Mouse (Mus musculus): ENCODE data around the gene Dok5.
A peak's percentile ranks its signal among the peaks of the same experiment; 100 is the strongest.

Gene Dok5

DNA sequence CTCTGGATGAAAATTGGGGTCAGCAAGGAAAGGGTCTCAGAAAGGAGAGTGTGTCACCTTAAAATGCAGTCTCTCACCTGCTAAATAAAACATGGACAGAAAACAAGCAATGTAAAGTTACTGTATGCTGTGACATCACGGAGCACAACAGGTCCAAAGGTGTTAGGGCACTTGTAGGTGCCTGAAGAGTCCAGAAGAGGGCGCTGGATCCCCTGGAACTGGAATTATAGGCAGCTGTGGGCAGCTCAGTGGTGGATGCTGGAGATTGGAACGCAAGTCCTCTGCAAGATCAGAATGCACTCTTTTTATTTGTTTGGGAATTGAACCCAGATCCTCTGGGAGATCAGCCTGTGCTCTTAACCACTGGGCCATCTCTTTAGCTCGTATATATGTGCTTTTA is 129.0 kb downstream of the Dok5 start:
- DNase-seq (ENCODE audit: low read depth) = no peak

- no peak for DNase-seq (ENCODE audit: low read depth)
Observed at GRCm38 (mm10) chr2:170862799-170863198, 131.2 kb downstream of the Dok5 start.

DNA sequence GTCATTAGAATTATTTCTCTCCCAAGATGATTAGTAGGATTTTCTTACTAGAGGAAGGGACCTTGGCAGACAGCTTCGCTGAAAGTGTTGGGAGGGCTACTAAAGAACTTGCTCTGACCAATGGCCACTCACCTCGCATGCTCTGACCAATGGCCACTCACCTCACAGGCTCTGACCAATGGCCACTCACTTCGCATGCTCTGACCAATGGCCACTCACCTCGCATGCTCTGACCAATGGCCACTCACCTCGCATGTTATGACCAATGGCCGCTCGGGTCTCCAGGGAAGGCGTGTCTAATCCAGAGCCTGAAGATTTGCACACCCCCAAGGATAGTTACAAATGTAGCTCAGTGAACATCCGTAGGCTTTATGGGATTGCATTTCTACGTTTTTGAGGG is 131.6 kb downstream of the Dok5 start:
- no peak for DNase-seq (ENCODE audit: low read depth)

- DNase-seq (ENCODE audit: low read depth) = no peak
Observed at GRCm38 (mm10) chr2:170864043-170864442, 132.4 kb downstream of the Dok5 start.

DNA sequence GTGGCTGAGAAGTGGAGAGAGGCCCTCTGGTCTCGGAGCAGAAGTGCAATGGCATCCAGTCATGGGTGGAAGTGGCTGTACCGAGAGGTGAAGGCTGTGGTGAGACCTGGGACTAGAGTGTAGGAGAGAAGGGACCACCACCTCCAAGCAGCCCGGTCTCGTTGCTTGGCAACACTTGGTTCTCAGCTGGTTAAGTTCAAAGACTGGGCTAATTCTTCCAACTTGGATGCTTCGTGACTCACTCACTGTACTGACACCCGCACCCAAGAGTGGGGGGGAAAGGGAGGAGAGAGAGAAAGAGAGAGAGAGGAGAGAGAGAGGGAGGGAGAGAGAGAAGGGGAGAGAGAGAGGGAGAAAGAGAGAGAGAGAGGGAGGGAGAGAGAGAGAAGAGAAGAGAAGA is 133.2 kb downstream of the Dok5 start:
- no peak for DNase-seq (ENCODE audit: low read depth)

GRCm38 (mm10) chr2:170870566-170870965 is 139.0 kb downstream of the Dok5 start:
- no peak for DNase-seq (ENCODE audit: low read depth)

GRCm38 (mm10) chr2:170871469-170871868 is 139.9 kb downstream of the Dok5 start:
- DNase-seq (ENCODE audit: low read depth) = no peak

DNA sequence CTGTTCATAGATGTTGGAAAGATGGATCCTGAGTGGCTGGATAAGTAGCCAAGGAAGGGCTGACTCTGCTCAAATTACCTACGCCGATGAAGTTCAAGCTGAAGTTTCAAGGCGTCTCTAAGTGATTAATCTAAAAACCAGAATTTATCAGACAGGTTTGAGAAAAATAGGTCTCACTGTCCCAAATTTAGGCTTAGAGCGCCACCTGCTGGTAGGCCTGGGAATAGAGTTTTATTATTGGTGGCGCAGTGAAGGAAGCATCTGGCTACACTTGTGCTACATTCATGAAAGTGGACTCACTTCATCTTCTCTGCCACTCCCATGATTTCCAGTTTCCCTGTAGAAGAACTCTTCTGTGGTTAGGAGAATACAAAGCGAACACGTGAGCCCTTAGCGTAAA is 141.8 kb downstream of the Dok5 start:
- peak; percentile 83 for DNase-seq (ENCODE audit: low read depth)

GRCm38 (mm10) chr2:170877515-170877914 is 145.9 kb downstream of the Dok5 start:
- DNase-seq (ENCODE audit: low read depth) = peak; percentile 84

DNA sequence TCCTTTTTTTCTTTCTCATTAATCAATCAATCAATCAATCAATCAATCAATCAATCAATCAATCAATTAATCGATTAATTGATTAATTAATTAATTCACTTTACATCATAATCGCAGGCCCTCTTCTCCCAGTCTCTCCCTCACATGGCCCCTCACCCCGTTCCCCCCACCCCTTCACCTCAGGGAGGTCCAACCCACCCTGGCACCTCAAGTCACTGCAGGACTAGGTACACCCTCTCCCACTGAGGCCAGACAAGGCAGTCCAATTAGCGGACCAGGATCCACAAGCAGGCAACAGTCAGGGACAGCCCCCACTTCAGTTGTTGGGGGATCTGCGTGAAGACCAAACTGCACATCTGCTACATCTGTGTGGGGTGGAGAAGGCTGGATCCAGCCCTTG is 146.3 kb downstream of the Dok5 start:
- no peak for DNase-seq (ENCODE audit: low read depth)

DNA sequence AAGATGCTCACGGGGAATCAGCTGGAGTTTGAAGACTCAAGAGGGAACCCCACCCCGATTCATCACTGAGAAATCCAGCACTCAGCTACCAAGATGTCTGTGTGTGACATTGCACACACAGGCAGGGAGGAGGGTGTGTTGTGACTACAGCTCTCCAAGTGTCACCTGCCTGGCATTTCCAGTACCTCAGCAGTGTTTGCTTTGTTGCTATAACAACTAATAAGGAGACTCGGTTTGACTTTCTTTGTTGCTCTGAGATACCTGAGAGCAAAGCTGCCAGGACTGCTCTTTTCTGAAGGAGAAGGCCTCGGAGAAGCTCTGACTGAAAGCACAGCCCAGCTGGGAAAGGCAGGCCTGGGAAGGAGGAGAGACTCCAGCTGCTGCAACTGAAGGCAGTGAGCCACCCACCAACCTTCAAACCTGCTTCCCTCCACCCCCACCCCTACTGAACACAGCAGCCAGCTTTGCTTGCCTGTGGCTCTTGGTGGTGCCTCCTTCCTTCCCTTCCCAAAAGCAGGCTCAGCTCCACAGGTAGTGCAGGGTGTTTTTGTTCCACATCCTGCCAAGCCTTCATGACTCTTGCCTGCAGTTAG is 152.7 kb downstream of the Dok5 start:
- no peak for DNase-seq (ENCODE audit: low read depth)

DNA sequence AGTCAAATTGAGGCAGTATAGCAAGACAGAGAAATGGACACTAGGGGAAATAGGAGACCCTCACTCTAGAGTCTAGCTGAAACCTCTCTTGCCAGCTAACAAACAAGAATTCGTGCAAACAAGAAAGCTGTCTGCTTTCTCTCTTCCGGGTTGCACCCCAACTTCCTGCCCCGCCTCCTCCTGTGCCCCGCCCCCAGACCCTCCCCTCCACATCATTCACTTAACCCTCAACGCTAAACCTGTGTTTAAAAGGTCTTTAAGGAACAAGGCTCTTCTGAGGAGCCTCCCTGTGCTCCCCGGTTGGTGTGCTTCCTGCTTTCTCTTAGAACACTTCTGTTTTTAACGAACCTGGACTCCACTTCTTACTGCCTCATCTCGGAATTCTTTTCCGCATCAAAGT is 156.4 kb downstream of the Dok5 start:
- no peak for DNase-seq (ENCODE audit: low read depth)

DNA sequence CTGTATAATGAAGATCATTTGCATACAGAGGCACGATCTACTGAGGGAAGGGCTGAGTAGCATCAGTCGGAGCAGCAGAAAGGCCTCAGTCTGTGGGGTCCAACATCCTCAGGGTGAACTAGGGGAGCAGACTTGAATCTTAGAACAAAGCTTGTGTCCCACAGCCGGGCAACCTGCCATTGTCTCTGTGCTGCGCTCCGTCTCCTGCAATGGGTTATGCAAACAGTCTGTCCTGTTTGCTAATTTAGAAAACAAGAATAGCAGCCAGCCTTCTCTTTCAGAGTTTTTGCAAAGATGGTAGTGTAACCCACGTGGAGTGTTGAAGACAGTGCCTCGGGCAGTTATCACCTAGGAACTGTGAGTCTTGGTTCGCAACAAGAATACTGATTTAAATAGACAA is 163.5 kb downstream of the Dok5 start:
- no peak for DNase-seq (ENCODE audit: low read depth)

DNA sequence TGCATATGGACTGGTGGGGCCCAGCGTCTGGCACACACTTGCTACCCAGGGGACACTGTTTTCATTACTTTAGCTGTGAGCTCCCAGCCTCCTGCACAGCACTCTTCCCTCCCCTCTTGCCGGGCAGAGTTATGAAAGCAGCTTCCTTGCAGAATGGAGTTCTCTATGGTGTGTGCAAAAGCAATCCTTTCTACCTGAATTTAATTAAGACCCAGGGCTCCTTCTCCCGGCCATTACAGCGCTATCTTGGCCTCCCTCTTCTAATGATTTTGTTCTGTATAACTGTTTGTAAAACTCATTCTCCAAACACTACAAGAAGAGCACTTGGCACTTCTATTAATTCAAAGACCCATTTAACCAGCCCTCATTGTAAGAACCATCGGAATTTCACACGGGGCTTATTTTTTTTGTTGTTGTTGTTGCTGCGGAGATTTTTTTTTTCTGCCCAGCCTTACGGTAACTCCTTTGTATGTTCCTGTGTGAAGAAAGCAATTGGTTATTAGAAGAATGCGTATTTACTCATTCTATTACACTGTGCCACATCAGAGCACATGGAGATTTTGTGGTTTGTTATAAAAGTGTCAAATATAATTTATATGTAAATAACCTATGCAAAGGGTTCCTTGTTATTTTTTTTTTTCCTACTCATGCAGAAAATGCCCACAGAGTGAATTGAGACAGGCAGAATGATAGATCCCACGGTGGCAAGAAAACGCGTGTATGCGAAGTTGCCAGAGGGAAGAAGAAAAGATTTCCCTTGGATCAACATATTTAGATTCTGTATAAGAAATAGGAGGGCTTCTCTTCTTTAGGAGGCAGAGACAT is 170.8 kb downstream of the Dok5 start:
- DNase-seq (ENCODE audit: low read depth) = no peak

GRCm38 (mm10) chr2:170903029-170903306 is 171.4 kb downstream of the Dok5 start:
- no peak for DNase-seq (ENCODE audit: low read depth)

- DNase-seq (ENCODE audit: low read depth) = no peak
Observed at GRCm38 (mm10) chr2:170903367-170903766, 171.8 kb downstream of the Dok5 start.

DNA sequence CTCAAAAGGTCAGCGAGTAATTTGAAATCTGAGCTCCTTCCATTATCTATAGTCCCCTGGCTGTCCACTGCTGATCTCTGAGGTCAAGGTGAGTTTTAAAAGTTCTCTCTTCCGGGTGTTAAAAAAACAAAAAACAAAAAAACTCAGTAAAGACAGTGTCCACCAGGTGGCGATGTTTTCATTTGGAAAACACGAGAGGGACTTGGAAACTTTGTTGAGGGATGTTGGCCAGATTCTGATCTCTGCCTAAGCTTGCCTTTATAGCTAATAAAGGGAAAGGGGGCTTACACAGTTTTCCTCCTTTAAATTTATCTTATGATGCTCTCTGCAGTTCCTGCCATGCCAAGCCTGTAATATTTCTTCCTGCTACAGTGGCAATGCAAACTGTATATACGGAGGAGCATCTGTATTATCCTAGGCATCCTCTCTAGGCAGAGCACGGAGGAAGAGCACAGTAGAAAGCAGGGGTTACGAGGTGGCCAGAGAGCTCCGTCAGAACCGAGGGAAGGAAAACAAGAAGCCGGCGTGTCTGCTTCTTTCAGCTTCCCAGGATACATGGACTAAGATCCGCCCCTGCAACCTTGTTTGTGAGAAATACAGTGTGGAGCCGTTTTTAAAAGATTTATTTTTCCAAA is 181.1 kb downstream of the Dok5 start:
- DNase-seq (ENCODE audit: low read depth) = peak; percentile 76

DNA sequence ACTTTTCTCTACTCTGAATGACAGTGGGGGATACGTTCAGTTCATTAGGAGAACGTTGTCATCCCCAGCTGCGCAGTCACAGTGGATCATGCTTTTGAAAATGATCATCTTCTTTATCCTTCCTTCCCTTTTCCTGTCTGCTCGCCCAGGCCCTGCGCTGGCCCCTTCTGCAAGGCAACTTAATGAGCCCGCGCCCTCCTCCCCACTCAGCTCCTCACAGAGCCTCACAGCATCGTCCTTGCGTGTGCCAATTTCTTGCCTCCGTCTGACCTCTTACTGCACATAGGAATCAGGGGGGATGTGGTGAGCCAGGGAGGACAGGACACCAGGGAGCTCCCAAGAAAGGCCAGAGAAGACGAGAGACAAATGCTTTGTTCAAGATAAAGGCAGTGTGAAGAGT is 182.3 kb downstream of the Dok5 start:
- no peak for DNase-seq (ENCODE audit: low read depth)

GRCm38 (mm10) chr2:170915646-170916045 is 184.0 kb downstream of the Dok5 start:
- no peak for DNase-seq (ENCODE audit: low read depth)

- no peak for DNase-seq (ENCODE audit: low read depth)
Observed at GRCm38 (mm10) chr2:170922260-170922659, 190.7 kb downstream of the Dok5 start.

GRCm38 (mm10) chr2:170924131-170924530 is 192.5 kb downstream of the Dok5 start:
- DNase-seq (ENCODE audit: low read depth) = no peak

GRCm38 (mm10) chr2:170926237-170926636 is 194.6 kb downstream of the Dok5 start:
- no peak for DNase-seq (ENCODE audit: low read depth)
